Mouse (Mus musculus): Measurements from ENCODE around the gene F11r. TPM values are rescaled to one million over a fixed set of nuclear protein-coding genes. Genes with fewer than 3 reads are reported as not detected.

F11r gene
- polyA plus RNA-seq, 1 experiment from 2014 or later, result 88.7 TPM

DNA sequence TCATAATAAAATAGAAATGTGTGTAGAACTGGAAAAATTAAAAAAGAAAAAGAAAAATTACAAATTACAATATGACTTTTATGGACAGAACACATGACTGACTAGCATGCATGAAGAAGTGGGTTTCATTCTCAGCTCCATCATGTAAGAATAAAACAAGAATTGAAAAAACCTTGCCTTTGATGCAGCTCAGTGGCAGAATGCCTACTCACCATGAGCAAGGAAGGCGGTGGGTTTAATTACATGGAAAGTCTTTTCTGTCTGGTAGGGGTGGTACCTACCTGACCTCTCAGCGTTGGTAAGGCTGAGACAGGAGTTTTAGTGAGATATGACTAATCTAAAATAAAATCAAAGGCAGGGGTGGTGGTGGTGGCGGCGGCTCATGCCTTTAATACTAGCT, 67.3 kb downstream of the F11r start:
- peaks cover 8% of the 10 kb centered on the region for H3K4me1 ChIP-seq (replicated peaks; ENCODE audit: control insufficient read depth, insufficient read depth, low read length)
- H3K27ac ChIP-seq (ENCODE audit: low read depth), result no peak overlapping the region
- DNase-seq (ENCODE audit: low spot score), result no peak
- peak overlapping the region; percentile 63 for H3K4me2 ChIP-seq (ENCODE audit: low read length)
- H3K9me3 ChIP-seq (ENCODE audit: control insufficient read depth, low read length), result 0 out of 2 replicates have a peak, but pooled peaks cover 3% of the 10 kb centered on the region
- H3K27me3 ChIP-seq (replicated peaks; ENCODE audit: control insufficient read depth, insufficient read depth, low read length), result no peaks in the 10 kb centered on the region
- WGBS, result 80% methylated on average over 4 of the region's 4 CpGs
- no peak for ATAC-seq (replicated peaks; ENCODE audit: low FRiP score, low TSS enrichment, low read depth)
- 0 out of 2 replicates have a peak overlapping the region, but pooled peaks have one; percentile 13 for H3K9ac ChIP-seq (ENCODE audit: low read length)
- no peaks in the 10 kb centered on the region for H3K36me3 ChIP-seq (ENCODE audit: control insufficient read depth, insufficient read depth, low read length)
- H3K4me3 ChIP-seq (ENCODE audit: low read depth, low read length), result peak overlapping the region; percentile 56

DNA sequence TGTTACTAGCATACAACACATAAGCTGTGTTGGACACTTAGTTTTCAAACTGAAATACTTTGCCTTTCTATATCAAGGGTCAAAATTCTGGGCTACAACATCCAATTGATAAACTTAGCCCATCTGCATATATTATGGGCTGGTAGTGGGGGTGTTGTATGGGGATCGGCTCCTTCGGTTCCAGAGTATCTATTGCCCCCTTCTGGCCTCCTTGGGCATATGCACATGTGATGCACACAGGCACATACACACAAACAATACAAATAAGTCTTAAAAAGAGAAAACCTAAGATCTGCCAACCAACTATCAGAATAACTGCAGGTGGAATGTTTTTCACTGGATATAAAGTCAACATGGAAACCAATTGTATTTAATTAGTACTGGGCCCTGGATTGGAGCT, 75.9 kb downstream of the F11r start:
- Histone ChIP-seq H3K4me2 (ENCODE audit: low read length) (no peak overlapping the region), H3K4me3 (ENCODE audit: low read depth, low read length) (no peak overlapping the region), H3K36me3 (ENCODE audit: control insufficient read depth, insufficient read depth, low read length) (no peaks in the 10 kb centered on the region), H3K27ac (ENCODE audit: low read depth) (no peak overlapping the region), H3K27me3 (replicated peaks; ENCODE audit: control insufficient read depth, insufficient read depth, low read length) (no peaks in the 10 kb centered on the region), H3K4me1 (replicated peaks; ENCODE audit: control insufficient read depth, insufficient read depth, low read length) (no peaks in the 10 kb centered on the region), H3K9ac (ENCODE audit: low read length) (no peak overlapping the region), H3K9me3 (ENCODE audit: control insufficient read depth, low read length) (no peaks in the 10 kb centered on the region)
- no peak for DNase-seq (ENCODE audit: low spot score)
- WGBS, result 91% methylated on average over 2 of the region's 2 CpGs
- ATAC-seq (replicated peaks; ENCODE audit: low FRiP score, low TSS enrichment, low read depth), result no peak

DNA sequence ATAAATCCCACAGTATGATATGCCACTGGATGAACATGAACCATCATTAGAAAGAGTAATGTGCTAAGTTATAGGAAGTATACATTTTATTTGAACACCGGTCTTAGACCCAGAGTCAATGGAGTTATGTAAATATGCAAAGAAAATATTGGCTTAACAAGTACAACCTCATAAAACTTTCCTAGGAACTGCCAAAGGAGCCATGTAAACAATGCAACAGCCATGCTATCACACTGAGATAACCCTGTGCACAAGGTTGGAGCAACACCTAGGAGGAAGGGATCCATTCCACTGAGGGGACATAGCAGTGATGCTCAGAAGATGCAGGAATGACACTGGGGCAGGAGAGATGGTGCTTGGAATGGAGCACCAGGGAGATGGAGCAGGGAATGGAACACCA, 76.4 kb downstream of the F11r start:
- Histone ChIP-seq H3K27me3 (replicated peaks; ENCODE audit: control insufficient read depth, insufficient read depth, low read length) (no peaks in the 10 kb centered on the region), H3K36me3 (ENCODE audit: control insufficient read depth, insufficient read depth, low read length) (no peaks in the 10 kb centered on the region), H3K4me1 (replicated peaks; ENCODE audit: control insufficient read depth, insufficient read depth, low read length) (no peaks in the 10 kb centered on the region), H3K9me3 (ENCODE audit: control insufficient read depth, low read length) (no peaks in the 10 kb centered on the region), H3K27ac (ENCODE audit: low read depth) (no peak overlapping the region), H3K4me2 (ENCODE audit: low read length) (no peak overlapping the region), H3K4me3 (ENCODE audit: low read depth, low read length) (no peak overlapping the region), H3K9ac (ENCODE audit: low read length) (no peak overlapping the region)
- no peak for DNase-seq (ENCODE audit: low spot score)
- WGBS, result 73% methylated on average over 1 of the region's 1 CpGs
- no peak for ATAC-seq (replicated peaks; ENCODE audit: low FRiP score, low TSS enrichment, low read depth)

Other genes with a start within 250 kb of the F11r start
- gene Pcp4l1, start 241.3 kb upstream of the F11r start, polyA plus RNA-seq (2014; fragmentation: Nextera tagmentation; extraction: Ambion mirVana), result 21.9 and 29.2 TPM in 2 replicates
- 0.55 and 1.7 TPM in 2 replicates for gene Nr1i3, start 223.6 kb upstream of the F11r start, polyA plus RNA-seq (2014; fragmentation: Nextera tagmentation; extraction: Ambion mirVana)
- gene Tomm40l, start 215.0 kb upstream of the F11r start, polyA plus RNA-seq (2014; fragmentation: Nextera tagmentation; extraction: Ambion mirVana), result 27.2 and 31.5 TPM in 2 replicates
- gene Apoa2, start 212.5 kb upstream of the F11r start, polyA plus RNA-seq (2014; fragmentation: Nextera tagmentation; extraction: Ambion mirVana), result 2.5 and 5.2 TPM in 2 replicates
- 47.0 and 55.3 TPM in 2 replicates for gene Fcer1g, start 203.2 kb upstream of the F11r start, polyA plus RNA-seq (2014; fragmentation: Nextera tagmentation; extraction: Ambion mirVana)
- 5.0 and 6.1 TPM in 2 replicates for gene Adamts4, start 187.1 kb upstream of the F11r start, polyA plus RNA-seq (2014; fragmentation: Nextera tagmentation; extraction: Ambion mirVana)
- 247 and 258 TPM in 2 replicates for gene Ndufs2, start 186.1 kb upstream of the F11r start, polyA plus RNA-seq (2014; fragmentation: Nextera tagmentation; extraction: Ambion mirVana)
- gene B4galt3, start 167.2 kb upstream of the F11r start, polyA plus RNA-seq (2014; fragmentation: Nextera tagmentation; extraction: Ambion mirVana), result 65.5 and 68.4 TPM in 2 replicates
- 48.6 and 51.5 TPM in 2 replicates for gene Ppox, start 156.3 kb upstream of the F11r start, polyA plus RNA-seq (2014; fragmentation: Nextera tagmentation; extraction: Ambion mirVana)
- gene Usp21, start 149.5 kb upstream of the F11r start, polyA plus RNA-seq (2014; fragmentation: Nextera tagmentation; extraction: Ambion mirVana), result 63.0 and 68.1 TPM in 2 replicates
- 105 and 114 TPM in 2 replicates for gene Ufc1, start 142.5 kb upstream of the F11r start, polyA plus RNA-seq (2014; fragmentation: Nextera tagmentation; extraction: Ambion mirVana)
- gene Dedd, start 108.4 kb upstream of the F11r start, polyA plus RNA-seq (2014; fragmentation: Nextera tagmentation; extraction: Ambion mirVana), result 43.8 and 51.1 TPM in 2 replicates
- 31.1 and 34.6 TPM in 2 replicates for gene Nit1, start 91.9 kb upstream of the F11r start, polyA plus RNA-seq (2014; fragmentation: Nextera tagmentation; extraction: Ambion mirVana)
- 48.2 and 51.4 TPM in 2 replicates for gene Pfdn2, start 91.9 kb upstream of the F11r start, polyA plus RNA-seq (2014; fragmentation: Nextera tagmentation; extraction: Ambion mirVana)
- gene Klhdc9, start 76.7 kb upstream of the F11r start, polyA plus RNA-seq (2014; fragmentation: Nextera tagmentation; extraction: Ambion mirVana), result 1.5 and 1.7 TPM in 2 replicates
- 2.6 and 2.8 TPM in 2 replicates for gene Nectin4, start 67.4 kb upstream of the F11r start, polyA plus RNA-seq (2014; fragmentation: Nextera tagmentation; extraction: Ambion mirVana)
- 1.1 and 1.3 TPM in 2 replicates for gene Arhgap30, start 48.6 kb upstream of the F11r start, polyA plus RNA-seq (2014; fragmentation: Nextera tagmentation; extraction: Ambion mirVana)
- gene Usf1, start 26.2 kb upstream of the F11r start, polyA plus RNA-seq (2014; fragmentation: Nextera tagmentation; extraction: Ambion mirVana), result 73.7 and 83.4 TPM in 2 replicates
- gene Tstd1, start 18.7 kb upstream of the F11r start, polyA plus RNA-seq (2014; fragmentation: Nextera tagmentation; extraction: Ambion mirVana), result 2.8 and 3.4 TPM in 2 replicates
- gene Alyref2, start 65.9 kb downstream of the F11r start, polyA plus RNA-seq (2014; fragmentation: Nextera tagmentation; extraction: Ambion mirVana), result 10.9 and 12.3 TPM in 2 replicates
- gene Itln1, start 97.8 kb downstream of the F11r start, polyA plus RNA-seq (2014; fragmentation: Nextera tagmentation; extraction: Ambion mirVana), result not detected in 2 replicates
- 0.31 and 0.35 TPM in 2 replicates for gene Cd244a, start 121.7 kb downstream of the F11r start, polyA plus RNA-seq (2014; fragmentation: Nextera tagmentation; extraction: Ambion mirVana)
- gene Ly9, start 169.9 kb downstream of the F11r start, polyA plus RNA-seq (2014; fragmentation: Nextera tagmentation; extraction: Ambion mirVana), result 0.11 and 0.15 TPM in 2 replicates
- 0.16 TPM in 1 of 2 replicates, not detected in the other for gene Slamf7, start 215.5 kb downstream of the F11r start, polyA plus RNA-seq (2014; fragmentation: Nextera tagmentation; extraction: Ambion mirVana)
- 2.5 and 3.8 TPM in 2 replicates for gene Cd48, start 244.5 kb downstream of the F11r start, polyA plus RNA-seq (2014; fragmentation: Nextera tagmentation; extraction: Ambion mirVana)

Data from intestine, embryonic 14.5 days (tissue).